Mouse (Mus musculus) liver, postnatal 0 days (tissue): ENCODE data around the gene Mmp23.

Experiments used
- CTCF ChIP-seq: sonication (generic); IDR thresholded peaks from 2 replicates; pipeline ENCODE4 v1.5.1; 2016; ENCODE audit warnings: antibody characterized with exemption, low read depth
- EP300 ChIP-seq: IDR thresholded peaks from 2 replicates; pipeline ENCODE4 v1.6.1; 2016; ENCODE audit warnings: antibody characterized with exemption, low read depth, mild to moderate bottlenecking

GRCm38 (mm10) chr4:155606825-155607224 is 46.4 kb downstream of the Mmp23 start:
- TF ChIP-seq CTCF (no peak), EP300 (no peak)
